Mouse (Mus musculus) stomach, embryonic 15.5 days (tissue): ENCODE results near the gene Prtg. TPM values are rescaled to one million over a fixed set of nuclear protein-coding genes. Genes with fewer than 3 reads are reported as not detected.

Experiments used
- ATAC-seq: fragments of 200-750 bp; cut with Nextera tagmentation; 2 replicates; pipeline ENCODE4 v1.8.0; 2017; ENCODE audit warnings: low read depth, moderate number of reproducible peaks, moderate TSS enrichment; ENCODE audit not compliant: insufficient read depth, low FRiP score
- H3K27ac ChIP-seq: fragments of 300-500 bp; sonication (generic); 2 replicates; pipeline ENCODE4 v1.5.1; 2015; ENCODE audit warnings: mild to moderate bottlenecking, inconsistent platforms
- H3K27me3 ChIP-seq: fragments of 300-500 bp; sonication (generic); replicated peaks from 2 replicates; pipeline ENCODE4 v1.6.1; 2015; ENCODE audit warnings: inconsistent platforms
- H3K36me3 ChIP-seq: fragments of 300-500 bp; sonication (generic); 2 replicates; pipeline ENCODE4 v1.6.1; 2015; ENCODE audit warnings: inconsistent platforms
- H3K4me1 ChIP-seq: fragments of 300-500 bp; sonication (generic); 2 replicates; pipeline ENCODE4 v1.6.1; 2015; ENCODE audit warnings: inconsistent platforms
- H3K4me2 ChIP-seq: fragments of 300-500 bp; sonication (generic); 2 replicates; pipeline ENCODE4 v1.6.1; 2015; ENCODE audit warnings: mild to moderate bottlenecking, inconsistent platforms
- H3K4me3 ChIP-seq: fragments of 300-500 bp; sonication (generic); replicated peaks from 2 replicates; pipeline ENCODE4 v1.5.1; 2015; ENCODE audit warnings: inconsistent platforms
- H3K9ac ChIP-seq: fragments of 300-500 bp; sonication (generic); 2 replicates; pipeline ENCODE4 v1.6.1; 2015; ENCODE audit warnings: inconsistent platforms
- H3K9me3 ChIP-seq: fragments of 300-500 bp; sonication (generic); 2 replicates; pipeline ENCODE4 v1.6.1; 2016; ENCODE audit warnings: inconsistent platforms
- WGBS: fragments of 180-500 bp; shearing (Covaris S2); methylation state at CpG from one replicate; pipeline ENCODE4 v1.1.7; 2015; 5-methylcytosine and 5-hydroxymethylcytosine counted together
- polyA plus RNA-seq: library from polyadenylated mRNA; unstranded; fragments of >200 nt; fragmentation: Nextera tagmentation; extraction: Ambion mirVana; gene quantifications from 2 replicates; pipeline ENCODE4 v1.2.1, GENCODE M21; 2015

Gene Prtg
- polyA plus RNA-seq, 1 experiment from 2014 or later, result 0.31 TPM

DNA sequence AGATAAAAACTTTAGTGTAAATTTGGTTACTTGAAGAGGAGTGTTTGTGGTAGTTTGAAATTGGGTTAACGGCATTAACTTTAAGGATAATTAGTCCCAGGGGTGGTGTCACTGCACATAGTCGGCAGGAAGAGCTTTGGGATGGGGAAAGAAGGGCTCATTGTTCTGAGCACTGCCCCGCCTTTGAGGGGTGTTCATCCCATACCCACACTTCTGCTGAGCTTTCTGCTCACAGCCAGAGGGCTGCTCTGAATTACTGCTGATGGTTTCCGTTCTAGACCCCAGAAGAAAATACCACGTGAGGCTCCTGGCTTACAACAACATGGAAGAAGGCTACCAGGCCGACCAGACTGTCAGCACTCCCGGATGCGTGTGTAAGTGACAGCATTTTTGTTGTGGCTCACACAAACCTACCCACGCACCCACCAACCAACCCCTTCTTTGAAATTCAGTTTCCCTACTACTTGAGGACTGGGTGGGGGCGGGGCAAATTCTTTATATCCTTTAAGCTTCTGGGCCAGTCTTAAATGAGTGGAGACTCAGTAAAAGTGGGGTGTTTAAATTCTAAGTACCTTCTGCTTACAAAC is 83.9 kb downstream of the Prtg start:
- Histone ChIP-seq H3K9me3 (no peaks in the 10 kb centered on the region), H3K36me3 (no peaks in the 10 kb centered on the region), H3K27ac (no peak overlapping the region), H3K4me1 (no peaks in the 10 kb centered on the region), H3K4me3 (no peak overlapping the region), H3K4me2 (no peak overlapping the region), H3K9ac (no peak overlapping the region), H3K27me3 (no peaks in the 10 kb centered on the region)
- WGBS, result 76% methylated on average over 10 of the region's 10 CpGs
- ATAC-seq, result no peak

DNA sequence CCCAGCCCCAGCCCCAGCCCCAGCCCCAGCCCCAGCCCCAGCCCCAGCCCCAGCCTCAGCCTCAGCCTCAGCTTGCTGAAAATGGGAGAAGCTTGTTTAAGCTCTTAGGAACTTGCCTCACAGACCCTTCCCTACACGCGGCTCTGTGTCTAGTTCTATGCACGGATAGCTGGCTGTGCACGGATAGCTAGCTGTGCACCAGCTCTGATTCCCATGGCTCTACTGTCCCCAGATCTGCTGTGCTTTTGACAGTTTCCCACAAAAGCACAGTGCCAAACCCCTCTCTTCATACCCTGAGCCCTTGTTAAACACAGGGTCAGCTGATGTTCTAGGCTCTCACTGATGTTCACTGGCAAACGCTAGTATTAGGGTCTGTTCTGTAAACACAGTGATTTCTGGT is 86.1 kb downstream of the Prtg start:
- ATAC-seq, result no peak
- H3K36me3 ChIP-seq, result no peaks in the 10 kb centered on the region
- no peak overlapping the region for H3K27ac ChIP-seq
- no peaks in the 10 kb centered on the region for H3K9me3 ChIP-seq
- no peak overlapping the region for H3K4me3 ChIP-seq
- H3K4me2 ChIP-seq, result no peak overlapping the region
- H3K27me3 ChIP-seq, result no peaks in the 10 kb centered on the region
- H3K4me1 ChIP-seq, result no peaks in the 10 kb centered on the region
- WGBS, result 85% methylated on average over 5 of the region's 5 CpGs
- no peak overlapping the region for H3K9ac ChIP-seq

DNA sequence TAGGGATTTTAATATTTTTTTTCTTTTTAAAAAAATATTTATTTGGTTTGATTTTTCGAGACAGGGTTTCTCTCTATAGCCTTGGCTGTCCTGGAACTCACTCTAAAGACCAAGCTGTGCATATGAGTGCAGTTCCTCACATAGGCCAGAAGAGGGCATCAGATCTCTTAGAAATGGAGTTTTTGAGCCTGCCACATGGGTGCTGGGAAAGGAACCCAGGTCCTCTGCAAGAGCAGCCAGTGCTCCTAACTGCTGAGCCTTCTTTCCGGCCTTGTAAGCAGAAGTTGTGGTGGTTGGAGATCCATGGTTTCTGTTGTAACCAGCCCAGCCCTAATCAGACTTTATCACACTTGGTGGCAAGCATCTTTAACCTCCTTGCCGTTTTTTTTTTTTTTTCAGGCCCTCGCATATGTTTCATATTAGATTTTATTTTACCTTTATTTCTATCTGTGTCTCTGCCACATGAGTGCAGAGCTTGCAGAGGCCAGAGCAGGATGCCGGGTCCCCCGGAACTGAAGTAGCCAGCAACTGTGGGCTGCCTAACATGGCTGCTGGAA is 88.2 kb downstream of the Prtg start:
- no peak overlapping the region for H3K4me3 ChIP-seq
- no peaks in the 10 kb centered on the region for H3K9me3 ChIP-seq
- H3K9ac ChIP-seq, result no peak overlapping the region
- no peaks in the 10 kb centered on the region for H3K4me1 ChIP-seq
- no peak for ATAC-seq
- 92% methylated on average over 6 of the region's 6 CpGs for WGBS
- H3K27ac ChIP-seq, result no peak overlapping the region
- no peaks in the 10 kb centered on the region for H3K27me3 ChIP-seq
- H3K36me3 ChIP-seq, result no peaks in the 10 kb centered on the region
- H3K4me2 ChIP-seq, result no peak overlapping the region

DNA sequence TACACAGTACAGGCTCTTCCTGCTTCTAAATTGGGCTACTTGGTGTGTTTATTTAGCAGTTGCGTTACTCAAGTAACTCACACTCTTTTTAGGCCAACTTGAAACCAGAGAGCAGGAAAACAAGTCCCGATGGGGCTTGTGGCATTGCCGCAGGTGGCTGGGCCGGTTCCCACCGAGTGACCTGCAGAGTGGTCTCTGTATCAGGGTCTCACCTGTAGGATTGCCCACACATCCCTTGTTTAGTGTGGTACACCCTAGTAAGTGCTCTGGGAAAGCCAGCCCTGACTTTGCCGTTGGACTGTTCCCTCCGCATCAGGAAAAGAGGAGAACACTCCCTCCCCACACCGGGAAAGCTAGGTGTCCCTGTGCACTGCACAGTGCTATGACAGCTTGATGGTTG is 95.4 kb downstream of the Prtg start:
- no peak overlapping the region for H3K4me2 ChIP-seq
- no peaks in the 10 kb centered on the region for H3K36me3 ChIP-seq
- no peaks in the 10 kb centered on the region for H3K4me1 ChIP-seq
- no peak overlapping the region for H3K27ac ChIP-seq
- no peak overlapping the region for H3K9ac ChIP-seq
- H3K4me3 ChIP-seq, result no peak overlapping the region
- 81% methylated on average over 8 of the region's 8 CpGs for WGBS
- ATAC-seq, result no peak
- no peaks in the 10 kb centered on the region for H3K9me3 ChIP-seq
- no peaks in the 10 kb centered on the region for H3K27me3 ChIP-seq

DNA sequence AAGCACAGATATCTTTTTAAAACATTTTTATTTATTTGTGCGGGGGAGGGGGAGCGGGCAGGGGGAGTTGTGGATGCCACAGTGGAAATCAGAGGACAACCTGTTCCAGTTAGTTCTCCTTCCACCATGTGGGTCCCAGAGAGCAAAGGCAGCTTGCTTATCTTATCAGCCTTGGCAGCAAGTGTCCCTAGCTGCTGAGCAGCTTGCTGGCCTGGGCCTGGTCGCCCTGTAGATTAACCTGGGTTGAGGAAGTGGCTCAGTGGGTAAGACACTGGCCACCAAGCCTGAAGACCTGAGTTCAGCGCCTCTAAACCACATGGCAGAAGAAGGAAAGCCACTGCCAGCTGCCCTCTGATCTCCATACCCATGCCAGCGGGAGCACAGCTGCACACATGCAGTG is 95.9 kb downstream of the Prtg start:
- H3K4me3 ChIP-seq, result no peak overlapping the region
- 80% methylated on average over 5 of the region's 5 CpGs for WGBS
- H3K36me3 ChIP-seq, result no peaks in the 10 kb centered on the region
- ATAC-seq, result no peak
- H3K9me3 ChIP-seq, result no peaks in the 10 kb centered on the region
- no peak overlapping the region for H3K9ac ChIP-seq
- no peak overlapping the region for H3K4me2 ChIP-seq
- H3K27me3 ChIP-seq, result no peaks in the 10 kb centered on the region
- no peak overlapping the region for H3K27ac ChIP-seq
- no peaks in the 10 kb centered on the region for H3K4me1 ChIP-seq

DNA sequence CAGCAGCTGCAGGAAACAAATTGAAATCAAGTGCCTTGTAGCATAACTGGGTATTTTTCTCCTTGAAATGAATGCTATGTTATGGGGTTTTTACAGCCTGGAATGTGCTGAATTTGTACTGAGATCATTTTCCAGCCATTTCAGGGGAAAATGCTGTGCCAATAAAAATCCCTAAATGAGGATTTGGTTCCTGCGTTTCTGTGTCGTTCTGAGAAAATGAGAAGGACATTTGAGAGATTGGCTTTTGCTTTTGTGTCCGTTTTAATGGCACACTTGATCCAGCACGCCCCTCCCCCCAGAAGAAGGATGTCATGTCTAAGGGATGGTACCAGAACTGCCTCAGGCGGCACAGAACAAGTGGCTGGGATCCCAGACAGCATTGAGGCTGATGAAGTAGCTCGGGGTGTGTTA is 100.0 kb downstream of the Prtg start:
- WGBS, result 73% methylated on average over 6 of the region's 6 CpGs

DNA sequence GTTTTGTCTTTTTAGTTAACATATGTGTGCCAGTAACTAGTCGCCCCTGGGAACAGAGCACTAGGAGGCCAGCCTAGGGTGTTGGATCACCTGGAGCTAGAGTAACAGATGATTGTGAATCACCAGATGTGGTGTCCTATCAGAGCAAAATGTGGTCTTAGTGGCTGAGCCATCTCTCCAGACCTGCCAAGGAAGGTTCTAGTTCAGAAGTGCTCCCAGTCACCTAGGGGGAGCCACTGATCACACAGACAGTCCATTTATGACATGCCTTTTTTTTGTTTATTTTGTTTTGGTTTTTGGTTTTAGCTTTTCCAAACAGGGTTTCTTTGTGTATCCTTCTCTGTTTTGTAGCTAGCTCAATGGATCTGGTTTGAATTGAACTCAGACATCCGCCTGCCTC is 104.7 kb downstream of the Prtg start:
- H3K9me3 ChIP-seq, result no peaks in the 10 kb centered on the region
- no peak overlapping the region for H3K27ac ChIP-seq
- 90% methylated on average over 2 of the region's 2 CpGs for WGBS
- H3K4me3 ChIP-seq, result no peak overlapping the region
- no peak overlapping the region for H3K9ac ChIP-seq
- no peaks in the 10 kb centered on the region for H3K4me1 ChIP-seq
- no peak overlapping the region for H3K4me2 ChIP-seq
- H3K36me3 ChIP-seq, result no peaks in the 10 kb centered on the region
- no peaks in the 10 kb centered on the region for H3K27me3 ChIP-seq
- no peak for ATAC-seq

More for the DNA sequence above, 100.0 kb downstream of the Prtg start:
- Histone ChIP-seq H3K9ac (no peak overlapping the region), H3K4me2 (no peak overlapping the region), H3K4me1 (no peaks in the 10 kb centered on the region), H3K27ac (no peak overlapping the region), H3K36me3 (no peaks in the 10 kb centered on the region), H3K27me3 (no peaks in the 10 kb centered on the region), H3K9me3 (no peaks in the 10 kb centered on the region), H3K4me3 (no peak overlapping the region)
- no peak for ATAC-seq

DNA sequence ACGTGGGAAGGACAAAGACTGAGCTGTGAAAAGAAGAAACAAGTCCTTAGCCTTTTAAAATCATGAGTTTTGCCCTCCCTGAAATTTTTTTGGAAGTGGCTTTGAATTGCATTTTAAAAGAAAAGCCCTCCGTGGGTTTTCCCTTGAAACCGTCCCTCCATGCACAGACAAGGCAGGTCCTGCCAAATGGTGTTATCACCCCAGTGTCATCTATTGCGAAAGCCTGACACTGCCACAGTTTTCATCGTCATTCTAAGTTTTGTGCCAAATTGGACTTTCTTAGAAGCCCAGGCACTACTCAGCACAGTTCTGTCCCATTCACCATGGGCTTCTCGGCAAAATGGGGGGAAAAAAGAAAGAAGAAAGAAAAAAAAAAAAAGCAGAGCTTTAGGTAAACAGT is 106.9 kb downstream of the Prtg start:
- 46% methylated on average over 6 of the region's 6 CpGs for WGBS
- Histone ChIP-seq H3K4me2 (peak overlapping the region; percentile 24; the same call in 1 of the 2 replicates), H3K27me3 (no peaks in the 10 kb centered on the region), H3K27ac (no peak overlapping the region), H3K36me3 (no peaks in the 10 kb centered on the region), H3K9me3 (no peaks in the 10 kb centered on the region), H3K9ac (no peak overlapping the region), H3K4me1 (no peaks in the 10 kb centered on the region), H3K4me3 (no peak overlapping the region)
- ATAC-seq, result no peak

DNA sequence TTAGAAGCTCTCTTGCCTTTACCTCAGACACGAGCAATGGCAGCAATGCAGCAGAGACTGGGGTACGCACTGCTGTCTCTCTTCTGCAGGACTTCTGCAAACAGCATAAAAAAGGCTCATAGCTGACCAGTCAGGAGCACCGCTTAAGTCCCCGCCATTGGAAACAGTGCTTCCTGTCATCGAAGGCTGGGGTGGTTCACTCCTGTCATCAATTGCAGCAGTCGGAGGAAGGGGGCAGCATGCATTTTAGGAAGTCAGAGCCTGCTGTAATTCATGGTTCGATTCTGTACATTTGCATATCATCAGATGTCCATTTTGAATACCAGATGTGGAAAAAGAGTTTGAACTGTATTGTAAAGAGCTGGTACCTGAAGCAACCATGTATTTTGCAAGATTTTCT is 109.1 kb downstream of the Prtg start:
- 55% methylated on average over 7 of the region's 7 CpGs for WGBS
- Histone ChIP-seq H3K27ac (no peak overlapping the region), H3K36me3 (no peaks in the 10 kb centered on the region), H3K4me1 (no peaks in the 10 kb centered on the region), H3K27me3 (no peaks in the 10 kb centered on the region), H3K9ac (no peak overlapping the region), H3K4me3 (no peak overlapping the region), H3K4me2 (no peak overlapping the region), H3K9me3 (no peaks in the 10 kb centered on the region)
- no peak for ATAC-seq

DNA sequence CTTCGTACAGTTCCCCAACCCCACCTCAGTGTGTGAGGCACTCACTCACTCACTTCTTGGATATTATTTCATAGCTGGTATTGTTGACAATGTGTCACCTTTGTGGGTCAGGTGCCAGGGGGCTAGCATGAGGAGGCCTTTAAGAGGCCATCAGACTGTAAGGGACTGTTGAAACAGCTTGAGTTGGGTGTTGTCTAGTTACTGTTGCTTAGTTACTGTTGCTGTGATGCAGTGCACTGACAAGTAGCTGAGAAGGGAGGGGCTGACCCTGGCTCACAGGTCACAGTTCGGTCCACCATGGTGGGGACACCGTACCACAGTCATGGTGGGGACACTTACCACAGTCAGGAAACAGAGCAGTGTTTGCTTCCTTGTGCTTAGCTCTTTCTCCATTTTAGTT is 116.4 kb downstream of the Prtg start:
- Histone ChIP-seq H3K27me3 (no peaks in the 10 kb centered on the region), H3K36me3 (no peaks in the 10 kb centered on the region), H3K9ac (no peak overlapping the region), H3K4me3 (no peak overlapping the region), H3K4me1 (0 out of 2 replicates have a peak, but pooled peaks cover 7% of the 10 kb centered on the region), H3K4me2 (no peak overlapping the region), H3K9me3 (no peaks in the 10 kb centered on the region), H3K27ac (no peak overlapping the region)
- WGBS, result 78% methylated on average over 3 of the region's 3 CpGs
- ATAC-seq, result no peak

DNA sequence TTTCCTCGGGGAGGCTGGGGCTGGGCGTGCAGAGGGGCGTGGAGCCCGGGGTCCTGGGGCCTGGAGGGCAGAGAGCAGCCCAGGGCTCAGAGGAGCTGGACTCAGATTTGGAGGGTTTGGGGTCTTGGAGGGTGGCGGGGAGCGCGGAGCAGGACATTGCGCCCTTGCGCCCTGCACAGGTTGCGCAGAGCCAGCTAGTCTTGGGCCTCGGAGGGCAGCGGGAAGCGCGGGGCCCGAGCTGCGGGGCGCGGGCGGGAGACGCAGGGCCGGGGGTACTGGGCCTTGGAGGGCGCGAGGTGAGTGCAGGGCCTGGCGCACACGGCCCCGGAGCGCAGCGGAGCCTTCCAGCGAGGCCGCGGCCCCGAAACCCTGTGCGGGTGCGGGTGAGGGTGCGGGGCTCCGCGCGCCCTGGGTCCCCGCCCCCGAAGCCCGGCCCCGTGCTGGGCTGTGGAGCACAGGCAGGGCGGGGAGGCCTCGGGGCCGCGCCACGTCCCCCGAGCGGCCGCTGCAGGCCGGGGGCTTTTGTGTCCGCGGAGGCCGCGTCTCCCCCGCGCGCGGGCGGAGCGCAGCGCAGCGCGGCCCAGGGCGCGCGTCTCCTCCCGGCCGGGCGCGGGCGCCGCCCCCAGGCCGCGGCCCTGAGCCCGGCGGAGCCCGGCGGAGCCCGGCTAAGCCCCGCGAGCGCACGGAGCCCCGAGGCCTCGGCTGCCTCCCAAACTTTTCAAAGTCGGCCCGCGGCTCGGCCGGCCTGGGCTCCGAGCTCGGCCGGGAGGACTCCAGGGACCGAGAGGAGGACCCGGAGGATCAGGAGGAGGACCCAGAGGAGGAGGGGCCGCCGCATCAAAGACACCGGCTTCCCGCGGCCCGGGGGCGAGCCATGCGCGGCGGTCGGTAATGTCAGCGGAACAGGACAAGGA is 118.6 kb downstream of the Prtg start, which contains the start of gene Pygo1:
Gene Pygo1, plus strand, starts transcription at position 625 of the 914 bp plus-strand sequence.
- Histone ChIP-seq H3K27ac (peak within 1 kb of the TSS; percentile 90), H3K4me3 (peak within 1 kb of the TSS; percentile 75), H3K4me2 (peak within 1 kb of the TSS; percentile 82), H3K9ac (peak within 1 kb of the TSS; percentile 48), H3K4me1 (0 out of 2 replicates have a peak, but pooled peaks cover 7% of the 10 kb centered on the region), H3K36me3 (no peaks in the 10 kb centered on the region), H3K9me3 (no peaks in the 10 kb centered on the region), H3K27me3 (no peaks in the 10 kb centered on the region)
- ATAC-seq, result peak; percentile 67
- under 1% methylated on average over 107 of the region's 108 CpGs for WGBS

DNA sequence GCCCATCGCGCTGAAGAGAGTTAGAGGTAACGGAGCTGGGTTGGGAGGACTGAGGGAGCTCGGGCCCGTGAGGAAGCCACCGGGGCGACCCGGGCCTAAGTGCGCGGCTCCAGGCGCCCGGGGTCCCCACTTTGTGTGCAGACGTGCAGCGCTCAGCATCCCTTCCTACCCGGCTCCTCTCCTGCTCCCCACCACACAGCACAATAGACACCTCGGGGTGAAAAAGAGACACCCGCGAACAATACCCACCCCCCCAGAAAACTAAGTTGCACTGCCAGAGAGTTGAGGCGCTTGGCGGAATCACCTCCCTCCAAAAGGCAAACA is 119.2 kb downstream of the Prtg start:
- Histone ChIP-seq H3K27ac (peak overlapping the region; percentile 90), H3K9me3 (no peaks in the 10 kb centered on the region), H3K4me1 (0 out of 2 replicates have a peak, but pooled peaks cover 7% of the 10 kb centered on the region), H3K4me2 (peak overlapping the region; percentile 82), H3K9ac (peak overlapping the region; percentile 48; the same call in 1 of the 2 replicates), H3K27me3 (no peaks in the 10 kb centered on the region), H3K4me3 (peak overlapping the region; percentile 75), H3K36me3 (no peaks in the 10 kb centered on the region)
- 1% methylated on average over 20 of the region's 20 CpGs for WGBS
- no peak for ATAC-seq
